Mouse (Mus musculus) liver, adult 2 months (tissue): ENCODE results near the gene Fam227a. TPM values are rescaled to one million over a fixed set of nuclear protein-coding genes. Genes with fewer than 3 reads are reported as not detected.

Experiments used
- DNase-seq: peaks from one replicate; pipeline ENCODE4 v3.0.0-alpha.2; 2011; ENCODE audit warnings: low read depth, low spot score; ENCODE audit errors: extremely low read depth
- H3K27ac ChIP-seq: fragments of 200-500 bp; replicated peaks from 2 replicates; pipeline ENCODE4 v1.5.1; 2012; ENCODE audit warnings: low read depth, mild to moderate bottlenecking, control low read depth, inconsistent platforms, low read length; ENCODE audit not compliant: insufficient read depth
- H3K27me3 ChIP-seq: fragments of 200-500 bp; 2 replicates; pipeline ENCODE4 v1.6.1; 2012; ENCODE audit warnings: mild to moderate bottlenecking, moderate library complexity, low read length, inconsistent platforms; ENCODE audit not compliant: control insufficient read depth, insufficient read depth
- H3K36me3 ChIP-seq: fragments of 200-500 bp; 2 replicates; pipeline ENCODE4 v1.6.1; 2012; ENCODE audit warnings: low read length, inconsistent platforms; ENCODE audit not compliant: control insufficient read depth, insufficient read depth
- H3K4me1 ChIP-seq: fragments of 200-500 bp; 2 replicates; pipeline ENCODE4 v1.6.1; 2011; ENCODE audit warnings: low read length; ENCODE audit not compliant: control insufficient read depth, insufficient read depth
- H3K4me3 ChIP-seq: fragments of 200-500 bp; 2 replicates; pipeline ENCODE4 v1.5.1; 2011; ENCODE audit warnings: low read depth, mild to moderate bottlenecking, control low read depth, low read length, moderate library complexity; ENCODE audit not compliant: insufficient read depth
- H3K79me2 ChIP-seq: fragments of 200-500 bp; 2 replicates; pipeline ENCODE4 v1.6.1; 2012; ENCODE audit warnings: inconsistent platforms, mild to moderate bottlenecking, low read length, moderate library complexity; ENCODE audit not compliant: control insufficient read depth, insufficient read depth
- H3K9ac ChIP-seq: fragments of 200-500 bp; 2 replicates; pipeline ENCODE4 v1.6.1; 2012; ENCODE audit warnings: low read depth, mild to moderate bottlenecking, control low read depth, inconsistent platforms, low read length
- CTCF ChIP-seq: fragments of 200-500 bp; IDR thresholded peaks from 2 replicates; pipeline ENCODE4 v1.5.1; 2011; ENCODE audit warnings: low read depth, low read length, control low read depth
- POLR2A ChIP-seq: fragments of 200-500 bp; IDR thresholded peaks from 2 replicates; pipeline ENCODE4 v1.6.1; 2011; ENCODE audit warnings: low read length, control low read depth; ENCODE audit not compliant: insufficient read depth; ENCODE audit errors: extremely low read depth
- WGBS: fragments of 180-500 bp; shearing (Covaris S2); methylation state at CpG from one replicate; pipeline ENCODE4 v1.1.7; 2018; 5-methylcytosine and 5-hydroxymethylcytosine counted together
- polyA plus RNA-seq: library from polyadenylated mRNA; depleted of rRNA; stranded (reverse); fragments of >200 nt; gene quantifications from 2 replicates; pipeline ENCODE4 v1.2.3, GENCODE M21; 2012; rRNA removed
- total RNA-seq: library from RNA; depleted of rRNA; stranded (reverse); fragments of >200 nt; gene quantifications from 2 replicates; pipeline ENCODE4 v1.2.3, GENCODE M21; 2014; rRNA removed

The Fam227a gene
- total and polyA plus RNA-seq, 2 experiments: 0.20 to 0.83 TPM

DNA sequence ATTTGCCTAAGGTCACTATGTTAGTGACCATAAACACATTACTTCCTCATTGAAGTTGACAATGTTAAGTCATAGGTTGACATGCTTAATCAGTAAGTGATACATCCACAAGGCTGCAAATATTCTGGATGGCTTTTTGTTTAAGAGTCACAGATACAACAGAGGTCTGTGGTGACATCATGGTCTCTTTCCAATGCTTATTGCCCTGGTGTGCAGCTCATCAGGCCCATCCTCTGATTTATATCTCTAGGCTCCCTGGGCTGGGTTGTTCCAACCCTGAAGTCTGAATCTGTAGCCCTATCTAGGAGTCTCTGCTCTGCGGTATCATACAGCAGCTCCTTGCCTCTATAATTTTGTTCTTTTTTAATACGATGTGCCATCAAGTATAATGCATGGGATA lies 81.8 kb downstream of the Fam227a start:
- DNase-seq: no peak
- no peak for TF ChIP-seq POLR2A
- no peak for TF ChIP-seq CTCF

DNA sequence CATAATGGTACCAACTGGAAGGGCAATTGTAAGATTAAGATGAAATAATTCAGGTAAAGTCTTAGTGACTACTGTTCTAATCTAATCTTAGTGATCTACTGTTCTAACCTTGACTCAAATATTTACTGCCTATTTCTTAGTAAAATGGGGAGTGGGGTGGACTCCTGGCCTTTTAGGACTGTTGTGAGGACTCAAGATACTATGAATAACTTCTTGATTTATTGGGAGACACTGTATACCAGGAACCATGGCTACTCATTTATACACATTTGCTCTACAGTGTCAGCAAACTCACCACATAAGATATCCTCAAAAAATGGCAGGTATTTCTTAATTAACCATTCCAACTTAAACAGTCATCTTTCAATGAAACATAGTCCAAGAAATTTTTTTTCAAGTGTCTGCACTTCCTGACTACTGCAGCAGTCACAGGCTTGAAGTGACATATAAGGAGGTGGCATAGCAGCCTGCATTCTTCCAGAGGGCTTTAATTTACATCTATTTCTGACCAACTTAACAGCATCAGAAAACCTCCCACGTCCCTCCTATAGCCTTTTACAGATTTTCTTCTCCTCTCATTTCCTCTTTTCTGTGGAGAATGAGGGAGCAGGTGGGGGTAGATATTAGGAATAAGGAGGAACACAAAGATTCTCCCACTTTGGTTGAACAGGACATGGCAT lies 83.1 kb downstream of the Fam227a start:
- H3K9ac ChIP-seq: no peak overlapping the region
- no peak for TF ChIP-seq CTCF
- no peak for TF ChIP-seq POLR2A
- no peaks in the 10 kb centered on the region for H3K79me2 ChIP-seq
- WGBS: 55% methylated on average over 1 of the region's 1 CpGs
- H3K27ac ChIP-seq: no peak overlapping the region
- no peak overlapping the region for H3K4me3 ChIP-seq
- no peaks in the 10 kb centered on the region for H3K36me3 ChIP-seq
- H3K4me1 ChIP-seq: no peaks in the 10 kb centered on the region
- no peak for DNase-seq
- H3K27me3 ChIP-seq: no peaks in the 10 kb centered on the region

More for the DNA sequence above, 81.8 kb downstream of the Fam227a start:
- 97% methylated on average over 2 of the region's 2 CpGs for WGBS
- Histone ChIP-seq H3K27me3 (no peaks in the 10 kb centered on the region), H3K4me1 (no peaks in the 10 kb centered on the region), H3K4me3 (no peak overlapping the region), H3K27ac (no peak overlapping the region), H3K79me2 (no peaks in the 10 kb centered on the region), H3K36me3 (no peaks in the 10 kb centered on the region), H3K9ac (no peak overlapping the region)

DNA sequence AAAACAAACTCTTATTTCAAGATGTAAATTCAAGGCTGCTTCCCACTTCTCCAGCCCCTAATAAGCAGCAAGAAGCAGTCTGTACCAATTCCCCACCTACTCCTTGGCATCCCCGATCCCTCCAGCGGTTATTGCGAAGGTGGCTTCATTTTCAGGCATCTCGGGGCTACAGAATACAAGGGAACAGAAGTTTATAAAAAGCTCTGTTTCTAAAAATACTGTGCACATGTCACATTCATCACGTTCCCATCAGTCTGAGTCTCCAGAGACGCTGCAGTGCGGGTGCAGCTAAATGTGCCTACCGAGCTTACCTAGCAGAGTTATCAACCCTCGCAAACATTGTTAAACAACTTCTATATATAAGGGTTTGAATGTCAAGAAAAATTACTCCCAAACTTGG lies 96.3 kb downstream of the Fam227a start:
- 90% methylated on average over 9 of the region's 9 CpGs for WGBS
- H3K36me3 ChIP-seq: no peaks in the 10 kb centered on the region
- H3K9ac ChIP-seq: no peak overlapping the region
- H3K27me3 ChIP-seq: no peaks in the 10 kb centered on the region
- no peaks in the 10 kb centered on the region for H3K4me1 ChIP-seq
- no peak overlapping the region for H3K4me3 ChIP-seq
- TF ChIP-seq POLR2A (no peak), CTCF (no peak)
- H3K79me2 ChIP-seq: no peaks in the 10 kb centered on the region
- H3K27ac ChIP-seq: no peak overlapping the region
- DNase-seq: no peak

DNA sequence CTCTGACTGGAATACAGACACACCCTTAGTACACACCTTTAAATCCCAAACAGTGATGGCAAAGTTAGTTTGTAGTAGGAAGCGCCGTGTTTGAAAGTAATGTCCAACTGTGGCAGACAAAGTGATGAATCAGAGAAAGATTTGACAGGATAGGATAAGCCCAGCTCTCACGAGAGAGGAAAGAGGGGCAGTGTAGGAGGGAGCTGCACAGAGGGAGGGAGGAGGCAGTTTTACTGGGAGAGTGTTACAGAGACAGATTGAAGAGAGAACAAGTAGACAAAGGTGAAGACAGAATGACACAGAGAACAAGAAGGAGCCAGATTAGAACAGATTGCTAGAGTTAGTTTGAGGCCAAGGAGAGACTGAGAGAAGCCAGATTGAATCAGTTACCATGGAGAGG lies 99.1 kb downstream of the Fam227a start:
- no peaks in the 10 kb centered on the region for H3K79me2 ChIP-seq
- H3K4me1 ChIP-seq: no peaks in the 10 kb centered on the region
- no peaks in the 10 kb centered on the region for H3K36me3 ChIP-seq
- no peak overlapping the region for H3K27ac ChIP-seq
- 69% methylated on average over 3 of the region's 3 CpGs for WGBS
- no peak overlapping the region for H3K4me3 ChIP-seq
- TF ChIP-seq POLR2A (no peak), CTCF (no peak)
- no peak for DNase-seq
- H3K27me3 ChIP-seq: no peaks in the 10 kb centered on the region
- no peak overlapping the region for H3K9ac ChIP-seq

Other genes starting within 250 kb of the Fam227a start
- 4.3 and 6.8 TPM in 2 replicates for gene Csnk1e, start 203.4 kb downstream of the Fam227a start, total RNA-seq
- 4.7 and 6.6 TPM in 2 replicates for gene Csnk1e, start 203.4 kb downstream of the Fam227a start, polyA plus RNA-seq
- gene Kcnj4, start 153.7 kb downstream of the Fam227a start, total RNA-seq: 0.07 TPM in 1 of 2 replicates, not detected in the other
- not detected in 2 replicates for gene Kcnj4, start 153.7 kb downstream of the Fam227a start, polyA plus RNA-seq
- 0.54 and 0.83 TPM in 2 replicates for gene Kdelr3, start 142.5 kb downstream of the Fam227a start, total RNA-seq
- 0.50 and 0.67 TPM in 2 replicates for gene Kdelr3, start 142.5 kb downstream of the Fam227a start, polyA plus RNA-seq
- 88.5 and 102 TPM in 2 replicates for gene Ddx17, start 112.2 kb downstream of the Fam227a start, total RNA-seq
- 75.3 and 105 TPM in 2 replicates for gene Ddx17, start 112.2 kb downstream of the Fam227a start, polyA plus RNA-seq
- 0.09 TPM in 1 of 2 replicates, not detected in the other for gene Dmc1, start 53.8 kb downstream of the Fam227a start, total RNA-seq
- not detected in 2 replicates for gene Dmc1, start 53.8 kb downstream of the Fam227a start, polyA plus RNA-seq
- 6.6 and 6.8 TPM in 2 replicates for gene Cby1, start 243 bp upstream of the Fam227a start, total RNA-seq
- gene Cby1, start 243 bp upstream of the Fam227a start, polyA plus RNA-seq: 3.3 and 4.4 TPM in 2 replicates
- gene Tomm22, start 11.9 kb upstream of the Fam227a start, total RNA-seq: 46.0 and 52.8 TPM in 2 replicates
- 22.2 and 23.9 TPM in 2 replicates for gene Tomm22, start 11.9 kb upstream of the Fam227a start, polyA plus RNA-seq
- gene Josd1, start 29.0 kb upstream of the Fam227a start, total RNA-seq: 19.0 and 25.6 TPM in 2 replicates
- 21.9 and 22.6 TPM in 2 replicates for gene Josd1, start 29.0 kb upstream of the Fam227a start, polyA plus RNA-seq
- gene Gtpbp1, start 31.9 kb upstream of the Fam227a start, total RNA-seq: 8.1 and 8.5 TPM in 2 replicates
- gene Gtpbp1, start 31.9 kb upstream of the Fam227a start, polyA plus RNA-seq: 12.8 and 13.2 TPM in 2 replicates
- gene Sun2, start 83.6 kb upstream of the Fam227a start, total RNA-seq: 33.9 and 45.8 TPM in 2 replicates
- gene Sun2, start 83.6 kb upstream of the Fam227a start, polyA plus RNA-seq: 29.7 and 33.4 TPM in 2 replicates
- gene Dnal4, start 118.9 kb upstream of the Fam227a start, total RNA-seq: 4.5 and 6.2 TPM in 2 replicates
- 14.2 and 14.9 TPM in 2 replicates for gene Dnal4, start 118.9 kb upstream of the Fam227a start, polyA plus RNA-seq
- gene Nptxr, start 145.8 kb upstream of the Fam227a start, total RNA-seq: 0.09 and 0.20 TPM in 2 replicates
- gene Nptxr, start 145.8 kb upstream of the Fam227a start, polyA plus RNA-seq: 0.11 and 0.19 TPM in 2 replicates
- gene Npcd, start 175.3 kb upstream of the Fam227a start, total RNA-seq: not detected in 2 replicates
- gene Npcd, start 175.3 kb upstream of the Fam227a start, polyA plus RNA-seq: 0.26 TPM in 1 of 2 replicates, not detected in the other
- gene Cbx6, start 175.7 kb upstream of the Fam227a start, total RNA-seq: 1.2 and 1.8 TPM in 2 replicates
- 2.9 and 3.7 TPM in 2 replicates for gene Cbx6, start 175.7 kb upstream of the Fam227a start, polyA plus RNA-seq
- gene Apobec3, start 232.7 kb upstream of the Fam227a start, total RNA-seq: 2.6 and 3.6 TPM in 2 replicates
- gene Apobec3, start 232.7 kb upstream of the Fam227a start, polyA plus RNA-seq: 1.5 and 2.4 TPM in 2 replicates